Mouse (Mus musculus): ENCODE measurements around the gene Fbxl21. TPM values are rescaled to one million over a fixed set of nuclear protein-coding genes. Genes with fewer than 3 reads are reported as not detected.

Fbxl21 gene
- polyA plus RNA-seq, 1 experiment, result 1.2 TPM

GRCm38 (mm10) chr13:56528281-56528680 is 6.0 kb downstream of the Fbxl21 start:
- TF ChIP-seq CTCF (IDR thresholded peaks at IDR 0.05; ENCODE audit: insufficient read depth, low read length) (no peak), POLR2A (IDR thresholded peaks at IDR 0.05; ENCODE audit: borderline replicate concordance, extremely low read depth, low read depth, low read length) (no peak)
- Histone ChIP-seq H3K4me1 (ENCODE audit: control insufficient read depth, insufficient read depth, low read length) (no peaks in the 10 kb centered on the region), H3K4me3 (replicated peaks; ENCODE audit: extremely low read depth, low read depth, low read length) (no peak overlapping the region)
- no peak for DNase-seq
- 87% methylated on average over 11 of the region's 11 CpGs for WGBS

GRCm38 (mm10) chr13:56529031-56529430 is 6.8 kb downstream of the Fbxl21 start:
- DNase-seq, result no peak
- 62% methylated on average over 4 of the region's 4 CpGs for WGBS

GRCm38 (mm10) chr13:56529685-56530084 is 7.4 kb downstream of the Fbxl21 start:
- no peak for TF ChIP-seq POLR2A (IDR thresholded peaks at IDR 0.05; ENCODE audit: borderline replicate concordance, extremely low read depth, low read depth, low read length)
- no peak for TF ChIP-seq CTCF (IDR thresholded peaks at IDR 0.05; ENCODE audit: insufficient read depth, low read length)
- H3K4me1 ChIP-seq (ENCODE audit: control insufficient read depth, insufficient read depth, low read length), result no peaks in the 10 kb centered on the region
- H3K4me3 ChIP-seq (replicated peaks; ENCODE audit: extremely low read depth, low read depth, low read length), result no peak overlapping the region
- no peak for DNase-seq
- 39% methylated on average over 8 of the region's 8 CpGs for WGBS

More at GRCm38 (mm10) chr13:56529031-56529430, 6.8 kb downstream of the Fbxl21 start:
- no peak for TF ChIP-seq CTCF (IDR thresholded peaks at IDR 0.05; ENCODE audit: insufficient read depth, low read length)
- no peak for TF ChIP-seq POLR2A (IDR thresholded peaks at IDR 0.05; ENCODE audit: borderline replicate concordance, extremely low read depth, low read depth, low read length)
- Histone ChIP-seq H3K4me1 (ENCODE audit: control insufficient read depth, insufficient read depth, low read length) (no peaks in the 10 kb centered on the region), H3K4me3 (replicated peaks; ENCODE audit: extremely low read depth, low read depth, low read length) (no peak overlapping the region)

GRCm38 (mm10) chr13:56534931-56535330 is 12.7 kb downstream of the Fbxl21 start:
- H3K4me1 ChIP-seq (ENCODE audit: control insufficient read depth, insufficient read depth, low read length), result no peaks in the 10 kb centered on the region
- DNase-seq, result no peak
- WGBS, result 80% methylated on average over 5 of the region's 5 CpGs
- TF ChIP-seq POLR2A (IDR thresholded peaks at IDR 0.05; ENCODE audit: borderline replicate concordance, extremely low read depth, low read depth, low read length), result no peak
- no peak overlapping the region for H3K4me3 ChIP-seq (replicated peaks; ENCODE audit: extremely low read depth, low read depth, low read length)

- no peak for DNase-seq
- WGBS, result 67% methylated on average over 5 of the region's 5 CpGs
- TF ChIP-seq CTCF (IDR thresholded peaks at IDR 0.05; ENCODE audit: insufficient read depth, low read length), result no peak
- no peak for TF ChIP-seq POLR2A (IDR thresholded peaks at IDR 0.05; ENCODE audit: borderline replicate concordance, extremely low read depth, low read depth, low read length)
- no peaks in the 10 kb centered on the region for H3K4me1 ChIP-seq (ENCODE audit: control insufficient read depth, insufficient read depth, low read length)
- no peak overlapping the region for H3K4me3 ChIP-seq (replicated peaks; ENCODE audit: extremely low read depth, low read depth, low read length)
These were observed 13.3 kb downstream of the Fbxl21 start for GRCm38 (mm10) chr13:56535570-56535969.

- no peak for TF ChIP-seq POLR2A (IDR thresholded peaks at IDR 0.05; ENCODE audit: borderline replicate concordance, extremely low read depth, low read depth, low read length)
- no peak for TF ChIP-seq CTCF (IDR thresholded peaks at IDR 0.05; ENCODE audit: insufficient read depth, low read length)
- no peak for DNase-seq
- 77% methylated on average over 12 of the region's 12 CpGs for WGBS
- Histone ChIP-seq H3K4me1 (ENCODE audit: control insufficient read depth, insufficient read depth, low read length) (no peaks in the 10 kb centered on the region), H3K4me3 (replicated peaks; ENCODE audit: extremely low read depth, low read depth, low read length) (no peak overlapping the region)
These were observed 14.8 kb downstream of the Fbxl21 start for GRCm38 (mm10) chr13:56537026-56537425.

- TF ChIP-seq POLR2A (IDR thresholded peaks at IDR 0.05; ENCODE audit: borderline replicate concordance, extremely low read depth, low read depth, low read length), result no peak
- TF ChIP-seq CTCF (IDR thresholded peaks at IDR 0.05; ENCODE audit: insufficient read depth, low read length), result no peak
- 95% methylated on average over 4 of the region's 4 CpGs for WGBS
- Histone ChIP-seq H3K4me1 (ENCODE audit: control insufficient read depth, insufficient read depth, low read length) (no peaks in the 10 kb centered on the region), H3K4me3 (replicated peaks; ENCODE audit: extremely low read depth, low read depth, low read length) (no peak overlapping the region)
- DNase-seq, result no peak
These were observed 17.6 kb downstream of the Fbxl21 start for GRCm38 (mm10) chr13:56539846-56540245.

- Histone ChIP-seq H3K4me1 (ENCODE audit: control insufficient read depth, insufficient read depth, low read length) (no peaks in the 10 kb centered on the region), H3K4me3 (replicated peaks; ENCODE audit: extremely low read depth, low read depth, low read length) (no peak overlapping the region)
- TF ChIP-seq POLR2A (IDR thresholded peaks at IDR 0.05; ENCODE audit: borderline replicate concordance, extremely low read depth, low read depth, low read length) (no peak), CTCF (IDR thresholded peaks at IDR 0.05; ENCODE audit: insufficient read depth, low read length) (no peak)
- WGBS, result 92% methylated on average over 9 of the region's 9 CpGs
- no peak for DNase-seq
These were observed 21.5 kb downstream of the Fbxl21 start for GRCm38 (mm10) chr13:56543805-56544204.

GRCm38 (mm10) chr13:56544956-56545355 is 22.7 kb downstream of the Fbxl21 start:
- Histone ChIP-seq H3K4me1 (ENCODE audit: control insufficient read depth, insufficient read depth, low read length) (no peaks in the 10 kb centered on the region; the same call in 1 of the 2 replicates), H3K4me3 (replicated peaks; ENCODE audit: extremely low read depth, low read depth, low read length) (no peak overlapping the region)
- DNase-seq, result no peak
- TF ChIP-seq POLR2A (IDR thresholded peaks at IDR 0.05; ENCODE audit: borderline replicate concordance, extremely low read depth, low read depth, low read length), result no peak
- TF ChIP-seq CTCF (IDR thresholded peaks at IDR 0.05; ENCODE audit: insufficient read depth, low read length), result no peak
- 55% methylated on average over 3 of the region's 3 CpGs for WGBS

GRCm38 (mm10) chr13:56548401-56548800 is 26.1 kb downstream of the Fbxl21 start, which contains the start of gene Lect2:
Gene Lect2 (minus strand): TSS chr13:56548502.
- 67% methylated on average over 9 of the region's 9 CpGs for WGBS
- Histone ChIP-seq H3K4me1 (ENCODE audit: control insufficient read depth, insufficient read depth, low read length) (no peaks in the 10 kb centered on the region; the same call in 1 of the 2 replicates), H3K4me3 (replicated peaks; ENCODE audit: extremely low read depth, low read depth, low read length) (no peak within 1 kb of the TSS)
- TF ChIP-seq POLR2A (IDR thresholded peaks at IDR 0.05; ENCODE audit: borderline replicate concordance, extremely low read depth, low read depth, low read length), result no peak
- no peak for TF ChIP-seq CTCF (IDR thresholded peaks at IDR 0.05; ENCODE audit: insufficient read depth, low read length)
- DNase-seq, result no peak

Data from lung, adult 2 months (tissue).